Mouse (Mus musculus) brain, embryonic 14.5 days (tissue): Measurements from ENCODE around the gene Zcchc14.
A peak's percentile ranks its signal among the peaks of the same experiment; 100 is the strongest.

Experiments used
- CTCF ChIP-seq: fragments of 200-500 bp; IDR thresholded peaks from 2 replicates; pipeline ENCODE4 v1.5.1; 2012; ENCODE audit warnings: inconsistent platforms, mild to moderate bottlenecking, moderate library complexity, borderline replicate concordance; ENCODE audit not compliant: insufficient read depth, insufficient read length; ENCODE audit errors: extremely low read depth
- POLR2A ChIP-seq: fragments of 200-500 bp; IDR thresholded peaks from 2 replicates; pipeline ENCODE4 v1.6.1; 2012; ENCODE audit warnings: mild to moderate bottlenecking, inconsistent platforms, borderline replicate concordance; ENCODE audit not compliant: poor library complexity, insufficient read depth, insufficient read length, severe bottlenecking; ENCODE audit errors: extremely low read depth

GRCm38 (mm10) chr8:121607661-121608060 lies 45.0 kb downstream of the Zcchc14 start:
- peak; percentile 19; the same call in 1 of the 2 replicates for TF ChIP-seq CTCF
- no peak for TF ChIP-seq POLR2A
